Mouse (Mus musculus) spleen, postnatal 0 days (tissue): ENCODE data around the gene Setd1b. TPM values are rescaled to one million over a fixed set of nuclear protein-coding genes. Genes with fewer than 3 reads are reported as not detected.

Experiments
- polyA plus RNA-seq: library from polyadenylated mRNA; unstranded; fragments of >200 nt; fragmentation: Nextera tagmentation; extraction: Ambion mirVana; gene quantifications from 2 replicates; pipeline ENCODE4 v1.2.1, GENCODE M21; 2015

Setd1b gene
- 8.2 and 8.9 TPM in 2 replicates for polyA plus RNA-seq

DNA sequence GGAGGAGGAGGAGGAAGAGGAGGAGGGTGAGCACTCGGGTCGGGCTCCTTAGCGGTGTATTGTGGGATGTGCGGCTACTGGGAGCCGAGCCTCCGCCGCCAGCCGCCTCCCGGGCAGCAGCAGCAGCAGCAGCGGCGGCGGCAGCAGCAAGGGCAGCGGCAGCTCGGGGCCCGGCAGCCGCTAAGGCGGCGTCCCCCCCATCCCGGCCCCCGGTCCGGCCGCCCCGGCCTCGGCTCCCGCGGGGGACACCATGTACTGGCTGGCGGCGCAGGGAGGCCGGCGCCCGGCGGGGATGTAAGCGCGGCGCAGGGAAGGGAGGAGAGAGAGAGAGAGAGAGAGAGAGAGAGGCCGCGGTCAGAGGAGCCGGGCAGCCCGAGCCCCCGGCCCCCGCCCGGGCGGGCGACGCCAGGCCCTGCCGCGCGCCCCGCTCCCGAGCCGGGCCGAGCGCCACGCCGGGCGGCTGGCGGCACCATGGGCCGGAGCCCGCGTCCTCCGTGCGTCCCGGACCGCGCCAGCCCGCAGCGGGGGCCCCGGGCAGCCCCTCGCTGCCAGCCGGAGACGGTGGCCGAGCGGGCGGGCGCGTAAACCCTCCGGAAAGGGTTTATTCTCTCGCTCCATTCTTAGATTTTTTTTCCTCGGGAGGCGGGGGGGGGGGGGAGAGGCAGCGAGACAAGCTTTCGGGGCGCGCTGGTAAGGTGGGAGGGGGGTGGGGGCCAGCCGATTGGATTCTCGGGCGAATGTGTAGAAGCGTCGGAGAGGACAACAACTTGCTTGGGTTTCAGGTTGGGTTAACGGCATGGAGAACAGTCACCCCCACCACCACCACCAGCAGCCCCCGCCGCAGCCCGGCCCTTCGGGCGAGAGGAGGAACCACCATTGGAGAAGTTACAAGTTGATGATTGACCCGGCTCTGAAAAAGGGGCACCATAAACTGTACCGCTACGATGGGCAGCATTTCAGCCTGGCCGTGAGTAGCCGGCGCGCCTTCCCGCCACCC lies at the start of gene Setd1b:
Gene Setd1b, plus strand, starts transcription at position 33 of the 997 bp plus-strand sequence.

GRCm38 (mm10) chr5:123132308-123133071 lies 9.5 kb upstream of the Setd1b start, which contains the start of gene Rhof:
Gene Rhof, minus strand, starts transcription at chr5:123132692.

DNA sequence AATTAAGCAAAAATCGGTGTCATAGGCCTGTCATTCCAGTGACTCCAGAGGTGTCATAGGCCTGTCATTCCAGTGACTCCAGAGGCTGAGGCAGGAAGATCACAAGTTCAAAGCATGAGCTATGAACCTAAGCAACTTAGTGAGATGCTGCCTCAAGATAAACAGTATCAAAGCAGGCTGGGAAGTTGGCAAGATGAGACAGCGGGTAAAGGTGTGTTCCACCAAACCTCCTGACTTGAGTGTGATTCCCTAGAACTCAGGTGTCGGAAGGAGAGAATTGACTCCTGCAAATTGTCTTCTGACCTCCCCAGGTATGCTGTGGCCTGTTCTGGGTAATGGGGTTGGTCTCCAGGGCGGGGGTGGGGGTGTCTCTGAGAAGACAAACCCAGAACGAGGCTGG lies 27.3 kb downstream of the Setd1b start, which contains the start of gene Psmd9:
Gene Psmd9, plus strand, starts transcription at position 130 of the 400 bp plus-strand sequence.

DNA sequence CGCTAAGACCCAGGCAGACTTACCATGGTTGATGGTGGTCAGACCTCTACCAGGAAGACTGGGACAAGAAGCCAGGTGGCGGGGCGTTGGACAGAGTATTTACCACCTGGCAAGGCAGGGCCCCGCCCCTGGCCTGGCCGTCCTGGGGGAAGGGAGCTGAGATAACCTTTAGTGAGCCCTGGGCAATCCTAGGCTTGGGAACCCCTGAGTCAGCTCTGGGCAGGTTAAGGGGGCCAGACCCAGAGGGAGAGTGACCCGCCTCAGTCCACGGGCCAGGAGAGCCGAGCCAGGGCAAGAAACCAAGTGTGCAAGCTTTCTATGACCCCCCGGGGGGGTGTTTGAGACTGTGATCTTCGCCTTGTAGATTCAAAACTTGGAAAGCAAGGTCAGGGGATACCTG lies 40.7 kb downstream of the Setd1b start, which contains the start of gene Hpd:
Gene Hpd, minus strand, starts transcription at position 77 of the 400 bp plus-strand sequence.

Other genes starting within 250 kb of the Setd1b start
- gene Kdm2b, start 152.4 kb upstream of the Setd1b start, polyA plus RNA-seq = 20.1 and 22.7 TPM in 2 replicates
- 18.6 and 26.4 TPM in 2 replicates for gene Orai1, start 127.1 kb upstream of the Setd1b start, polyA plus RNA-seq
- gene Morn3, start 95.2 kb upstream of the Setd1b start, polyA plus RNA-seq = 1.8 and 1.9 TPM in 2 replicates
- 27.5 and 36.0 TPM in 2 replicates for gene Tmem120b, start 73.8 kb upstream of the Setd1b start, polyA plus RNA-seq
- gene Rhof, start 9.5 kb upstream of the Setd1b start, polyA plus RNA-seq = 3.5 and 4.3 TPM in 2 replicates
- gene Psmd9, start 27.2 kb downstream of the Setd1b start, polyA plus RNA-seq = 130 and 142 TPM in 2 replicates
- gene Hpd, start 40.5 kb downstream of the Setd1b start, polyA plus RNA-seq = 0.42 and 0.76 TPM in 2 replicates
- 0.18 and 0.38 TPM in 2 replicates for gene Wdr66, start 109.9 kb downstream of the Setd1b start, polyA plus RNA-seq
- gene Bcl7a, start 201.6 kb downstream of the Setd1b start, polyA plus RNA-seq = 9.9 and 11.7 TPM in 2 replicates